Mouse (Mus musculus): ENCODE measurements around the gene Egflam. TPM values are rescaled to one million over a fixed set of nuclear protein-coding genes. Genes with fewer than 3 reads are reported as not detected.

The Egflam gene
- polyA plus RNA-seq, 2 experiments = 12.3 to 14.1 TPM

DNA sequence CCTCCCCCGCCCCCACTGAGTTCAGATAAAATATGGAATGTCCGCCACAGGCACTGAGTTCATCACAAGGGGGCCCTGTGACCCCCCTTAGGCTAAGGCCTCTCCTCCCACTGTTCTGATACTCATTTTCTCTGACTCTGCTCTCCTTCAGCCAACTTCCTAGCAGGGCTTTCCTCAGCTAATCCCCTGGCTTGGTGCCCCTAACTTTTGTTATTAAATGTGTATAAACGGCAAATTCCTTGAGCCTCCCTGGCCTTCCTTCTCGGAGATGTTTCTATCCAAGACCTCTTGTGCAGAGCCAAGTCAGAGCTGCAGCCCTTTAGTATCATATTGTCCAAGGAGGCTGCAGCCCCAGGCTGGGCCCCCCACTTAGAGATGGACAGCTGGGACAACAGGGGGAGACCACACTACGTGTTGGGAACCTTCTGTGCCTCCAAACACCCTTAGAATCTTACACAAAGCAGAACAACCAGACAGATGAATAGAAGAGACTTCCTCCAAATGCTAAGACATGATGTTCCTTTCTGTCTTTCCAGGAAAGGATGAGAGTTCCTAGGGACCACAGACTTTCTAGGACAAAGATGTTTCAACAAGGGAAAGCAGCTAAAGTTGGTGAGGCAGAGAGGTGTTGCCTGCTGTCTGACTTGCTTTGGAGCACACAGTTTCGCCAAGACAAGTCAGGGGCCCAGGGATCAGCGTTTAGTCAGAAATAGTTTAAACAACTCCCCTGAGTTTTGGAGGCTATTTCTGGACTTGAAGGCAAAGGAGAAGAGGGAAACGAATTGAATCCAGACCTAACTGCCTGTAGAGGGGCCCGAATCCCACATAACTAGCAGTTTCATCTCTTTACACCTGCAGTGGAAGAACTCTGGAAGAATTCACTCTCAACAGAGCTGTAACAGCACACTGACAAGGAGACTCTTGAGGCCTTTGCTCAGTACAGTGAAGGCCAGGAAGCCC is 196.5 kb downstream of the Egflam start:
- TF ChIP-seq POLR2A (IDR thresholded peaks at IDR 0.05; ENCODE audit: borderline replicate concordance, extremely low read depth, insufficient read depth, insufficient read length) = no peak
- 43% methylated on average over 9 of the region's 9 CpGs for WGBS

DNA sequence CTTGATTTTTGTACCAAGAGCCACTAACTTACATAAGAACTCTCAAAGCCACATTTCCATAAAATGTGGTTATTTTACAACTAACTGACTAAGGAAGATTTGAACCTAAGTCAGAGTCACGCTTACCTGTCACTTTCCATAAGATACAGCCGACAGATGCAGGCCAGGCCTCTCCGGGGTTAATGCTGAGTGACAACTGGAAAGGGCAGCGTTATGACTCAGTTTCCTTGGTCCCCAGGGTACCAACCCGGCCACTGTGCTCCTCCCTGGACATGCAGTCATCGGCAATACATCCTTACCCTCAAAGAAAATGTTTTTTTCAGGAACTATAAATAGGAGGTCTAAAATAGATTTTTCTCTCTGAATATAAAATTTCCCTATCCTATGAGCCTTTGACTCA is 197.9 kb downstream of the Egflam start:
- Histone ChIP-seq H3K4me2 (replicated peaks; ENCODE audit: low read depth, low read length, severe bottlenecking) (no peak overlapping the region), H3K27me3 (ENCODE audit: control insufficient read depth, insufficient read depth, low read length) (no peaks in the 10 kb centered on the region), H3K4me3 (replicated peaks; ENCODE audit: low read length) (no peak overlapping the region), H3K27ac (replicated peaks; ENCODE audit: low read depth, low read length) (no peak overlapping the region), H3K36me3 (ENCODE audit: control insufficient read depth, insufficient read depth, low read length) (no peaks in the 10 kb centered on the region), H3K9me3 (ENCODE audit: control insufficient read depth, low read length) (no peaks in the 10 kb centered on the region), H3K4me1 (ENCODE audit: control insufficient read depth, insufficient read depth, low read length) (peaks cover 47% of the 10 kb centered on the region), H3K9ac (ENCODE audit: low read depth, low read length, severe bottlenecking) (no peak overlapping the region)
- DNase-seq (ENCODE audit: low spot score) (no peak), ATAC-seq (ENCODE audit: low FRiP score, low read depth) (no peak)
- no peak for TF ChIP-seq POLR2A (IDR thresholded peaks at IDR 0.05; ENCODE audit: borderline replicate concordance, extremely low read depth, insufficient read depth, insufficient read length)
- 70% methylated on average over 6 of the region's 6 CpGs for WGBS

More for the DNA sequence above, 196.5 kb downstream of the Egflam start:
- Histone ChIP-seq H3K4me3 (replicated peaks; ENCODE audit: low read length) (no peak overlapping the region), H3K27ac (replicated peaks; ENCODE audit: low read depth, low read length) (peak overlapping the region; percentile 69), H3K9ac (ENCODE audit: low read depth, low read length, severe bottlenecking) (no peak overlapping the region), H3K27me3 (ENCODE audit: control insufficient read depth, insufficient read depth, low read length) (no peaks in the 10 kb centered on the region), H3K9me3 (ENCODE audit: control insufficient read depth, low read length) (no peaks in the 10 kb centered on the region), H3K36me3 (ENCODE audit: control insufficient read depth, insufficient read depth, low read length) (no peaks in the 10 kb centered on the region), H3K4me2 (replicated peaks; ENCODE audit: low read depth, low read length, severe bottlenecking) (no peak overlapping the region), H3K4me1 (ENCODE audit: control insufficient read depth, insufficient read depth, low read length) (peaks cover 58% of the 10 kb centered on the region)
- ATAC-seq (ENCODE audit: low FRiP score, low read depth) (0 out of 2 replicates have a peak, but pooled peaks have one; percentile 31), DNase-seq (ENCODE audit: low spot score) (peak; percentile 74)

DNA sequence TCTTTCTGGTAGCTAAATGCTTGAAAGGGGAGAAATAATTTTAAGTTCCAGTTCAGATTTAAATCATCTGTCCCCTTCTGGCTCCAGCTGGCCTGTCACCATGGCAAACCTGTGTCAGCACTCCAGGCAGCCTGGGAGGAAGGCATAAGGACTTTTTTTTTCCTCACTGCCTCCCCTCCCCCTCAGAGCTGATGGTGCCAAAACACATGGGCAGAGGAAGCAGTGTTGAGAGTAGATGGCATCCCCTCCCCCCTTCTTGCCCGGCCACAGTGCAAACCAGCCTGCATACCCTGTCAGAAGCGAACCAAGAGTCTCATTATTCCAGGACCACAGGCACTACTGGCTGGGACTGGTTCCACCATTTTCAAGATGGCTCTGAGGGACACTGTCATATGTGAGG is 199.4 kb downstream of the Egflam start:
- Histone ChIP-seq H3K9me3 (ENCODE audit: control insufficient read depth, low read length) (no peaks in the 10 kb centered on the region), H3K27ac (replicated peaks; ENCODE audit: low read depth, low read length) (no peak overlapping the region), H3K9ac (ENCODE audit: low read depth, low read length, severe bottlenecking) (no peak overlapping the region), H3K27me3 (ENCODE audit: control insufficient read depth, insufficient read depth, low read length) (no peaks in the 10 kb centered on the region), H3K4me3 (replicated peaks; ENCODE audit: low read length) (no peak overlapping the region), H3K4me2 (replicated peaks; ENCODE audit: low read depth, low read length, severe bottlenecking) (no peak overlapping the region), H3K4me1 (ENCODE audit: control insufficient read depth, insufficient read depth, low read length) (peaks cover 44% of the 10 kb centered on the region), H3K36me3 (ENCODE audit: control insufficient read depth, insufficient read depth, low read length) (no peaks in the 10 kb centered on the region)
- DNase-seq (ENCODE audit: low spot score) (peak; percentile 40), ATAC-seq (ENCODE audit: low FRiP score, low read depth) (no peak)
- no peak for TF ChIP-seq POLR2A (IDR thresholded peaks at IDR 0.05; ENCODE audit: borderline replicate concordance, extremely low read depth, insufficient read depth, insufficient read length)
- 44% methylated on average over 2 of the region's 2 CpGs for WGBS

DNA sequence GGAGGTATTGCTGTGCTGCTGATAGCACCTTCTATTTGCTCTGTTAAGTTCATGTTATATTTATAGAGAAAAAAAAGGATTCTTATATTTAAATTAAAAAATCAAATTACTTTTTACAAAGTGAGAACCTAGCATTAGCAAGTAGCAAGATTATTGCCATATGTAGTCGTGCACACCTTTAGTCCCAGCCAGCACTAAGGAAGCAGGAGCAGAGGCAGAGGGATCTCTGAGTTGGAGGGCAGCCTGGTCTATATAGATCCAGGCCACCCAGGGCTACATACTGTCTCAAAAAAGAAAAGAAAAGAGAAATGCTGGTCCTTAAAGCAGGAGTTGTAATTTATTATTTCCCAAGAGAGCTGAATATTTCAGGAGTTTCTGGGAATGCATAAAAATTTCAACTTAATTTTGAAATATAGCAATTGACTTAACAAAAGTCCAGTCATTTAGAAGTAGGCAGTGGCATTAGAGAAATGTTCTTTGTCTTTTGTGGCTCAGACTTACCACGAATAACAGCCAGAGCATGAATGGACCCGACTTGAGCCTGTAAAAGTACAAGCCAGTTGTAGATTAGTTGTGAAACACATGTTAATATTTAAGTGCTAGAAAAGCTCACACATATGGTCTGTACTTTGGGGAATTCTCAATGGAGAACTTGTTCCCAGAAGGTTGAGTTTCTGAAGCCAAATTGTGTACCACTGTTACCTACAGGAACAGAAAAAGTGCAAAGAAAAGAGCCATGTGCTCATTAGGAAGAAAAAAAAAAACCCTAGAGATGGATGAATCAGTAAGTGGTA is 200.3 kb downstream of the Egflam start:
- H3K36me3 ChIP-seq (ENCODE audit: control insufficient read depth, insufficient read depth, low read length) = no peaks in the 10 kb centered on the region
- DNase-seq (ENCODE audit: low spot score) = peak; percentile 44
- H3K4me1 ChIP-seq (ENCODE audit: control insufficient read depth, insufficient read depth, low read length) = peaks cover 34% of the 10 kb centered on the region
- no peak overlapping the region for H3K9ac ChIP-seq (ENCODE audit: low read depth, low read length, severe bottlenecking)
- no peaks in the 10 kb centered on the region for H3K27me3 ChIP-seq (ENCODE audit: control insufficient read depth, insufficient read depth, low read length)
- TF ChIP-seq POLR2A (IDR thresholded peaks at IDR 0.05; ENCODE audit: borderline replicate concordance, extremely low read depth, insufficient read depth, insufficient read length) = no peak
- WGBS = 25% methylated on average over 3 of the region's 3 CpGs
- H3K4me2 ChIP-seq (replicated peaks; ENCODE audit: low read depth, low read length, severe bottlenecking) = no peak overlapping the region
- no peak overlapping the region for H3K4me3 ChIP-seq (replicated peaks; ENCODE audit: low read length)
- H3K27ac ChIP-seq (replicated peaks; ENCODE audit: low read depth, low read length) = 0 out of 2 replicates have a peak overlapping the region, but pooled peaks have one; percentile 70
- no peak for ATAC-seq (ENCODE audit: low FRiP score, low read depth)
- no peaks in the 10 kb centered on the region for H3K9me3 ChIP-seq (ENCODE audit: control insufficient read depth, low read length)

DNA sequence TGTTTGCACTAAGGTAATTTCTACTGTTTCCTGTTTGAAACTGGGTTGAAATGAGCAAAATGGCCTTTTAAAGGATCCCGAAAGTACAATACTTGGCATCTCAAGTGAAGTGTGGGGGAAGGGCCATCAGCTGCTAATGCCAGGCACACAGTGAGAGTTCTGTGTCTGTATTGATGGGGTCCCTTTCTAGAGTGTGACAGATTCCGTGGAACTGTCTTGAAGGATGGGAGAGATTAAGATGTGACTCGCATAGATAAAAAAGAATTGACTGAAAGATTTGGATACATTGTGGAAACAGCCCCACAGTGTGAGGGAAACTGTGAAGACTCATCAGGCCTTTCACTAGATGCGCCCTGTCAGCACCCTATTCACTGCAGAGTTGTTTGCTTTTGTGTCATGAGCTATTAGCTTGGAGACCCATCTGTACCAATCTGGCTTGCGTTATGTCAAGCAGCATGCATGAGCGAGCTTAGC is 203.4 kb downstream of the Egflam start:
- Histone ChIP-seq H3K9me3 (ENCODE audit: control insufficient read depth, low read length) (no peaks in the 10 kb centered on the region), H3K4me2 (replicated peaks; ENCODE audit: low read depth, low read length, severe bottlenecking) (no peak overlapping the region), H3K4me3 (replicated peaks; ENCODE audit: low read length) (no peak overlapping the region), H3K27ac (replicated peaks; ENCODE audit: low read depth, low read length) (no peak overlapping the region), H3K9ac (ENCODE audit: low read depth, low read length, severe bottlenecking) (no peak overlapping the region), H3K27me3 (ENCODE audit: control insufficient read depth, insufficient read depth, low read length) (no peaks in the 10 kb centered on the region), H3K4me1 (ENCODE audit: control insufficient read depth, insufficient read depth, low read length) (peaks cover 14% of the 10 kb centered on the region), H3K36me3 (ENCODE audit: control insufficient read depth, insufficient read depth, low read length) (peaks cover 11% of the 10 kb centered on the region)
- no peak for DNase-seq (ENCODE audit: low spot score)
- ATAC-seq (ENCODE audit: low FRiP score, low read depth) = no peak
- no peak for TF ChIP-seq POLR2A (IDR thresholded peaks at IDR 0.05; ENCODE audit: borderline replicate concordance, extremely low read depth, insufficient read depth, insufficient read length)
- 79% methylated on average over 6 of the region's 6 CpGs for WGBS

Measured in limb, embryonic 14.5 days (tissue).